Mouse (Mus musculus): ENCODE data around the gene Hist1h2bq. TPM values are rescaled to one million over a fixed set of nuclear protein-coding genes. Genes with fewer than 3 reads are reported as not detected.
A peak's percentile ranks its signal among the peaks of the same experiment; 100 is the strongest.
"Not testable (repeated sequence)": the region's sequence is repeated elsewhere in the genome, so short reads cannot be mapped to it uniquely, and the experiment has no call there.

Hist1h2bq gene
- 1,881 and 2,257 TPM in 2 replicates for total RNA-seq (2012; rRNA removed)
- total RNA-seq (2014; rRNA removed), result 17.1 and 32.4 TPM in 2 replicates
- 4.1 and 4.3 TPM in 2 replicates for polyA plus RNA-seq (2012; ENCODE audit: insufficient read length, low read depth)

DNA sequence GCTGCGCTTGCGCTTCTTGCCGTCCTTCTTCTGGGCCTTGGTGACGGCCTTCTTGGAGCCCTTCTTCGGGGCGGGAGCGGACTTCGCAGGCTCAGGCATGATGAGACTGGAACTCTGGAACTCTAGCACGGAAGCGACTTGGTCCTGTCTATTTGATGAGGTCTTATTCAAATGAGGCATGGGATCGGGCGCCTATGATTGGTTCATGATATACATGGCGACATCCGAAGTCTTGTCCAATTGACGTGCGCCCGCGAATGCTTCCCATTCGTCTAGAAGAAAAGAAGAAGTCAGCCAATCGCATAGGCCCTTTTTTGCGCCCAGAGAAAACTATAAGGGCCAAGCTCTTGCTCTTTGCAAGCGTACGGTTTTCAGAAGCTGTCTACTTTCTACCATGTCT, at the start of gene Hist1h2bq, which contains the start of gene Hist1h2ao:
TSS of gene Hist1h2bq (minus strand) at position 125 of the 400 bp plus-strand sequence.
TSS of gene Hist1h2ao (plus strand) at position 393 of the 400 bp plus-strand sequence.
- H3K36me3 ChIP-seq (replicated peaks in 1 of 2; ENCODE audit: control insufficient read depth in 1 of 2, insufficient read depth in 1 of 2, low read length in 1 of 2); H3K27ac ChIP-seq (ENCODE audit: insufficient read depth, low read depth); H3K4me1 ChIP-seq (ENCODE audit: control insufficient read depth in 1 of 2, insufficient read depth in 2 of 2); in situ Hi-C loops (cut with MboI; ENCODE audit: low pct_ligation_motif_present, low pct_unique_long_range_greater_than_20kb, low sequenced_read_pairs); H3K79me2 ChIP-seq (replicated peaks; ENCODE audit: control insufficient read depth, extremely low read depth, insufficient read depth, poor library complexity, severe bottlenecking); H3K4me3 ChIP-seq (replicated peaks in 1 of 3; ENCODE audit: low read depth in 2 of 3, low read length in 2 of 3, poor library complexity in 1 of 3); H3K4me2 ChIP-seq (ENCODE audit: insufficient read depth, low read depth, poor library complexity, severe bottlenecking); H3K9ac ChIP-seq (ENCODE audit: insufficient read depth, low read depth); DNase-seq (ENCODE audit: extremely low read depth); H3K27me3 ChIP-seq (replicated peaks); dilution Hi-C loops (cut with MboI; ENCODE audit: extremely low pct_ligation_motif_present, extremely low pct_unique_long_range_greater_than_20kb, low sequenced_read_pairs); H3K9me3 ChIP-seq (replicated peaks; ENCODE audit: low read length): not testable (repeated sequence)

- H3K4me3 ChIP-seq (replicated peaks in 1 of 3; ENCODE audit: low read depth in 2 of 3, low read length in 2 of 3, poor library complexity in 1 of 3), result peak overlapping the region; percentile 65 to 81 (median 69)
- H3K9me3 ChIP-seq (replicated peaks; ENCODE audit: low read length), result no peaks in the 10 kb centered on the region
- no peak overlapping the region for H3K27ac ChIP-seq (ENCODE audit: insufficient read depth, low read depth)
- dilution Hi-C loops (cut with MboI; ENCODE audit: extremely low pct_ligation_motif_present, extremely low pct_unique_long_range_greater_than_20kb, low sequenced_read_pairs), result no loop called here
- H3K36me3 ChIP-seq (replicated peaks in 1 of 2; ENCODE audit: control insufficient read depth in 1 of 2, insufficient read depth in 1 of 2, low read length in 1 of 2), result no peaks in the 10 kb centered on the region
- peak; percentile 84 for DNase-seq (ENCODE audit: extremely low read depth)
- H3K9ac ChIP-seq (ENCODE audit: insufficient read depth, low read depth), result peak overlapping the region; percentile 83
- no peak for TF ChIP-seq PAX5 (IDR thresholded peaks at IDR 0.05; ENCODE audit: low read length)
- TF ChIP-seq KAT2A (IDR thresholded peaks at IDR 0.05; ENCODE audit: insufficient replicate concordance, low read length), result peak; percentile 42; the same call in 1 of the 2 replicates
- no peak for TF ChIP-seq CHD2 (IDR thresholded peaks at IDR 0.05; ENCODE audit: low read length)
- TF ChIP-seq RAD21 (IDR thresholded peaks at IDR 0.05; ENCODE audit: low read depth, low read length), result no peak
- TF ChIP-seq MAFK (IDR thresholded peaks at IDR 0.05; ENCODE audit: insufficient replicate concordance, low read length), result peak; percentile 98
- peak; percentile 100 for TF ChIP-seq TBP (conservative IDR thresholded peaks at IDR 0.05; ENCODE audit: low read depth, low read length)
- no peak for TF ChIP-seq ZKSCAN1 (IDR thresholded peaks at IDR 0.05; ENCODE audit: borderline replicate concordance, low read depth, low read length)
- TF ChIP-seq CTCF (conservative IDR thresholded peaks at IDR 0.05 in 1 of 2, IDR thresholded peaks at IDR 0.05 in 1 of 2; ENCODE audit: low read depth in 2 of 2, low read length in 2 of 2), result no peak
- TF ChIP-seq NRF1 (IDR thresholded peaks at IDR 0.05; ENCODE audit: low read depth, low read length), result 0 out of 2 replicates have a peak, but pooled peaks have one; percentile 58
- TF ChIP-seq JUND (conservative IDR thresholded peaks at IDR 0.05; ENCODE audit: low read depth, low read length), result no peak
- peak; percentile 88; the same call in 1 of the 2 replicates for TF ChIP-seq E2F4 (IDR thresholded peaks at IDR 0.05; ENCODE audit: insufficient replicate concordance, low read depth, low read length)
- TF ChIP-seq ETS1 (conservative IDR thresholded peaks at IDR 0.05; ENCODE audit: low read depth, low read length), result no peak
- TF ChIP-seq ZNF384 (IDR thresholded peaks at IDR 0.05; ENCODE audit: low read depth, low read length), result no peak; the same call in none of the 2 replicates
- TF ChIP-seq ZMIZ1 (IDR thresholded peaks at IDR 0.05; ENCODE audit: low read depth, low read length), result no peak
- no peak for TF ChIP-seq SIN3A (IDR thresholded peaks at IDR 0.05; ENCODE audit: low read length)
- no peak for TF ChIP-seq USF2 (conservative IDR thresholded peaks at IDR 0.05; ENCODE audit: low read depth, low read length)
- no peak for TF ChIP-seq IRF4 (IDR thresholded peaks at IDR 0.05; ENCODE audit: low read depth, low read length)
- TF ChIP-seq EP300 (IDR thresholded peaks at IDR 0.05; ENCODE audit: low read length), result no peak
- no peak for TF ChIP-seq ZC3H11A (IDR thresholded peaks at IDR 0.05; ENCODE audit: low read depth, low read length)
- TF ChIP-seq JUN (IDR thresholded peaks at IDR 0.05; ENCODE audit: insufficient read depth, low read depth, low read length), result no peak
- no peak for TF ChIP-seq MAZ (IDR thresholded peaks at IDR 0.05; ENCODE audit: low read depth, low read length)
- no peak for TF ChIP-seq UBTF (IDR thresholded peaks at IDR 0.05; ENCODE audit: low read depth, low read length)
- no peak for TF ChIP-seq MYC (IDR thresholded peaks at IDR 0.05; ENCODE audit: low read depth, low read length)
- no peak for TF ChIP-seq RCOR1 (conservative IDR thresholded peaks at IDR 0.05; ENCODE audit: low read depth, low read length)
- TF ChIP-seq MAX (IDR thresholded peaks at IDR 0.05; ENCODE audit: low read length), result no peak
- TF ChIP-seq USF1 (IDR thresholded peaks at IDR 0.05; ENCODE audit: low read depth, low read length), result no peak
- 0 out of 2 replicates have a peak, but pooled peaks have one; percentile 20 for TF ChIP-seq HCFC1 (IDR thresholded peaks at IDR 0.05; ENCODE audit: low read depth, low read length)
- peak; percentile 96 for TF ChIP-seq ELF1 (IDR thresholded peaks at IDR 0.05; ENCODE audit: low read depth, low read length)
- H3K4me1 ChIP-seq (ENCODE audit: control insufficient read depth in 1 of 2, insufficient read depth in 2 of 2), result peaks cover 0 to 28% of the 10 kb centered on the region in 2 experiments; a peak in 3 of 4 replicates
- peak overlapping the region; percentile 50; the same call in 1 of the 2 replicates for H3K4me2 ChIP-seq (ENCODE audit: insufficient read depth, low read depth, poor library complexity, severe bottlenecking)
- no peaks in the 10 kb centered on the region for H3K79me2 ChIP-seq (replicated peaks; ENCODE audit: control insufficient read depth, extremely low read depth, insufficient read depth, poor library complexity, severe bottlenecking)
- in situ Hi-C loops (cut with MboI; ENCODE audit: low pct_ligation_motif_present, low pct_unique_long_range_greater_than_20kb, low sequenced_read_pairs), result loop anchor here (25.0 kb wide), 1 partner anchor 1582 kb away; no protein-coding TSS in a partner anchor
- H3K27me3 ChIP-seq (replicated peaks), result peaks cover 2% of the 10 kb centered on the region
Observed at GRCm38 (mm10) chr13:21855698-21856162, 45.7 kb upstream of the Hist1h2bq start.
